In genomic region chr2:22627819-22628432, GRCm38 (mm10) we compare ENCODE assay signal across 15 mouse cellular contexts. TPM values are rescaled to one million over a fixed set of nuclear protein-coding genes. Genes with fewer than 3 reads are reported as not detected.
DNase-seq lines count a peak whose midpoint lies in the region; ATAC-seq lines count a peak whose summit lies in the region.
"Had no signal": no experiment of that assay in that cellular context is flagged by ENCODE, and none has a peak within 500 bp of the region (broad histone marks: within the 10 kb centered on the region; RNA-seq: fewer than 3 reads in every experiment).

No protein-coding gene starts in this region.

- H3K27ac ChIP-seq in heart, embryonic 13.5 days (replicated peaks), result no peak overlapping the region
- peak overlapping the region; percentile 97 for H3K27ac ChIP-seq in forebrain, embryonic 13.5 days
- no peak overlapping the region for H3K27ac ChIP-seq in liver, embryonic 13.5 days
- H3K27ac ChIP-seq in neural tube, embryonic 12.5 days, result no peak overlapping the region
- no peak overlapping the region for H3K27ac ChIP-seq in intestine, embryonic 16.5 days (ENCODE audit: low read length)
- H3K27ac ChIP-seq: heart, embryonic 10.5 days; kidney, embryonic 15.5 days had no signal

- WGBS in heart, embryonic 13.5 days, result 28% methylated on average over 5 of the region's 5 CpGs
- 22% methylated on average over 5 of the region's 5 CpGs for WGBS in forebrain, embryonic 13.5 days
- WGBS in liver, embryonic 13.5 days (ENCODE audit: insufficient replicate concordance), result 32% methylated on average over 5 of the region's 5 CpGs
- WGBS in neural tube, embryonic 12.5 days, result 21% methylated on average over 5 of the region's 5 CpGs
- 30% methylated on average over 5 of the region's 5 CpGs for WGBS in intestine, embryonic 16.5 days

- H3K36me3 ChIP-seq in heart, embryonic 13.5 days, result no peaks in the 10 kb centered on the region
- peaks cover 10% of the 10 kb centered on the region; the same call in 1 of the 2 replicates for H3K36me3 ChIP-seq in forebrain, embryonic 13.5 days (ENCODE audit: poor library complexity, severe bottlenecking)
- H3K36me3 ChIP-seq in liver, embryonic 13.5 days, result no peaks in the 10 kb centered on the region
- no peaks in the 10 kb centered on the region for H3K36me3 ChIP-seq in neural tube, embryonic 12.5 days
- no peaks in the 10 kb centered on the region for H3K36me3 ChIP-seq in intestine, embryonic 16.5 days (ENCODE audit: control insufficient read depth, insufficient read depth, low read length)
- H3K36me3 ChIP-seq: heart, embryonic 10.5 days; kidney, embryonic 15.5 days had no signal

- peaks cover 53% of the 10 kb centered on the region for H3K27me3 ChIP-seq in heart, embryonic 13.5 days (replicated peaks)
- peaks cover 37% of the 10 kb centered on the region for H3K27me3 ChIP-seq in forebrain, embryonic 13.5 days
- H3K27me3 ChIP-seq in liver, embryonic 13.5 days, result peaks cover 50% of the 10 kb centered on the region
- H3K27me3 ChIP-seq in neural tube, embryonic 12.5 days (replicated peaks), result peaks cover 37% of the 10 kb centered on the region
- peaks cover 30% of the 10 kb centered on the region for H3K27me3 ChIP-seq in intestine, embryonic 16.5 days (replicated peaks; ENCODE audit: control insufficient read depth, insufficient read depth, low read length)

- no peak overlapping the region for H3K4me3 ChIP-seq in heart, embryonic 13.5 days
- peak overlapping the region; percentile 55 for H3K4me3 ChIP-seq in forebrain, embryonic 13.5 days
- H3K4me3 ChIP-seq in liver, embryonic 13.5 days (replicated peaks), result no peak overlapping the region
- no peak overlapping the region for H3K4me3 ChIP-seq in neural tube, embryonic 12.5 days
- H3K4me3 ChIP-seq in intestine, embryonic 16.5 days (ENCODE audit: low read length), result no peak overlapping the region
- H3K4me3 ChIP-seq: heart, embryonic 10.5 days; kidney, embryonic 15.5 days had no signal

- no peaks in the 10 kb centered on the region for H3K9me3 ChIP-seq in heart, embryonic 13.5 days
- no peaks in the 10 kb centered on the region for H3K9me3 ChIP-seq in forebrain, embryonic 13.5 days (replicated peaks)
- H3K9me3 ChIP-seq in liver, embryonic 13.5 days (replicated peaks), result no peaks in the 10 kb centered on the region
- H3K9me3 ChIP-seq in neural tube, embryonic 12.5 days, result no peaks in the 10 kb centered on the region
- no peaks in the 10 kb centered on the region for H3K9me3 ChIP-seq in intestine, embryonic 16.5 days (ENCODE audit: control insufficient read depth, low read length)
- H3K9me3 ChIP-seq: heart, embryonic 10.5 days; kidney, embryonic 15.5 days had no signal

- no peak for ATAC-seq in heart, embryonic 13.5 days (ENCODE audit: extremely low read depth, insufficient number of reproducible peaks, low FRiP score, low TSS enrichment)
- ATAC-seq in forebrain, embryonic 13.5 days, result 0 out of 2 replicates have a peak, but pooled peaks have one; percentile 26
- peak; percentile 74 for ATAC-seq in liver, embryonic 13.5 days (ENCODE audit: low read depth)
- ATAC-seq in neural tube, embryonic 12.5 days (ENCODE audit: low FRiP score, low read depth), result peak; percentile 65
- ATAC-seq in intestine, embryonic 16.5 days, result no peak
- ATAC-seq in megakaryocyte, adult 5-6 weeks (ENCODE audit: poor library complexity, severe bottlenecking), result no peak
- ATAC-seq: lung, postnatal 0 days had no signal

- 0 out of 2 replicates have a peak overlapping the region, but pooled peaks have one; percentile 7 for H3K4me2 ChIP-seq in heart, embryonic 13.5 days
- H3K4me2 ChIP-seq in forebrain, embryonic 13.5 days, result peak overlapping the region; percentile 80
- H3K4me2 ChIP-seq in liver, embryonic 13.5 days, result no peak overlapping the region
- H3K4me2 ChIP-seq in neural tube, embryonic 12.5 days (replicated peaks), result peak overlapping the region; percentile 72; the same call in 1 of the 2 replicates
- no peak overlapping the region for H3K4me2 ChIP-seq in intestine, embryonic 16.5 days (ENCODE audit: low read depth, low read length)
- H3K4me2 ChIP-seq: kidney, embryonic 15.5 days had no signal

- no peak overlapping the region for H3K9ac ChIP-seq in heart, embryonic 13.5 days
- peak overlapping the region; percentile 69 for H3K9ac ChIP-seq in forebrain, embryonic 13.5 days
- H3K9ac ChIP-seq in liver, embryonic 13.5 days, result no peak overlapping the region
- H3K9ac ChIP-seq in neural tube, embryonic 12.5 days, result no peak overlapping the region
- no peak overlapping the region for H3K9ac ChIP-seq in intestine, embryonic 16.5 days (ENCODE audit: low read depth, low read length)
- H3K9ac ChIP-seq: kidney, embryonic 15.5 days had no signal

- DNase-seq in heart, adult 8-10 months (ENCODE audit: low spot score), result no peak
- no peak for DNase-seq in liver, embryonic 13.5 days
- DNase-seq in adrenal gland, postnatal 14 days, result no peak
- DNase-seq: adrenal gland, postnatal 36 days; cerebellum, adult 11-12 months; right cerebral cortex, adult 18-20 months; thymus, adult 2 months had no signal

- peaks cover 18% of the 10 kb centered on the region for H3K4me1 ChIP-seq in heart, embryonic 13.5 days
- peaks cover 12% of the 10 kb centered on the region for H3K4me1 ChIP-seq in forebrain, embryonic 13.5 days
- peaks cover 10% of the 10 kb centered on the region; the same call in 1 of the 2 replicates for H3K4me1 ChIP-seq in liver, embryonic 13.5 days (replicated peaks)
- peaks cover 9% of the 10 kb centered on the region for H3K4me1 ChIP-seq in neural tube, embryonic 12.5 days
- peaks cover 4% of the 10 kb centered on the region; the same call in 1 of the 2 replicates for H3K4me1 ChIP-seq in intestine, embryonic 16.5 days (ENCODE audit: control insufficient read depth, insufficient read depth, low read length)

RNA-seq across cellular contexts. Expression of gene Gad2, which starts 5.9 kb away (rescaled TPM):
- polyA plus RNA-seq in heart, embryonic 13.5 days (2015; fragmentation: Nextera tagmentation; extraction: Ambion mirVana), result 0.11 and 0.45 TPM in 2 replicates
- total RNA-seq in heart, adult 8-10 months (2022), result not detected
- 86.1 and 90.4 TPM in 2 replicates for polyA plus RNA-seq in forebrain, embryonic 13.5 days (2015; fragmentation: Nextera tagmentation; extraction: Ambion mirVana)
- polyA plus RNA-seq in liver, embryonic 13.5 days (2015; fragmentation: Nextera tagmentation; extraction: Ambion mirVana), result 0.03 and 0.06 TPM in 2 replicates
- 36.7 and 45.5 TPM in 2 replicates for polyA plus RNA-seq in neural tube, embryonic 12.5 days (2016; fragmentation: Nextera tagmentation; extraction: Ambion mirVana)
- not detected in 2 replicates for polyA plus RNA-seq in intestine, embryonic 16.5 days (2015; fragmentation: Nextera tagmentation; extraction: Ambion mirVana)
- total RNA-seq in megakaryocyte, adult 5-6 weeks (2015), result not detected in 2 replicates
- not detected in 2 replicates for total RNA-seq in megakaryocyte, adult 5-6 weeks (2017)
- 0.08 TPM in 1 of 2 replicates, not detected in the other for total RNA-seq in adrenal gland, postnatal 14 days (2021)
- total RNA-seq: adrenal gland, postnatal 36 days had no signal
- polyA plus RNA-seq: lung, postnatal 0 days; thymus, adult 2 months had no signal

Comparison
In these comparisons a context has a peak if more than half of its experiments do, and no peak if none do; other contexts are left out.
1. ATAC-seq: peak in forebrain, embryonic 13.5 days (single experiment), liver, embryonic 13.5 days (single experiment) and neural tube, embryonic 12.5 days (single experiment); none in heart, embryonic 13.5 days (single experiment), intestine, embryonic 16.5 days (single experiment) and megakaryocyte, adult 5-6 weeks (single experiment).
2. H3K4me2 ChIP-seq: peak in heart, embryonic 13.5 days (single experiment), forebrain, embryonic 13.5 days (single experiment) and neural tube, embryonic 12.5 days (single experiment); none in liver, embryonic 13.5 days (single experiment) and intestine, embryonic 16.5 days (single experiment).
3. RNA of gene Gad2, which starts 5.9 kb away (polyA plus RNA-seq): 86.1 to 90.4 TPM in forebrain, embryonic 13.5 days and 36.7 to 45.5 TPM in neural tube, embryonic 12.5 days; 0.11 to 0.45 TPM in heart, embryonic 13.5 days, 0.03 to 0.06 TPM in liver, embryonic 13.5 days and not detected in intestine, embryonic 16.5 days; every median in the first group is over 10 times any median in the second.